Mouse (Mus musculus) MEL (cell line): ENCODE data around the gene Chka.

Experiments used
- BHLHE40 ChIP-seq: IDR thresholded peaks from 2 replicates; pipeline ENCODE4 v1.6.1; 2012; ENCODE audit warnings: low read depth, mild to moderate bottlenecking, inconsistent platforms, low read length, improper control_type of control experiment, borderline replicate concordance
- CHD1 ChIP-seq: IDR thresholded peaks from 2 replicates; pipeline ENCODE4 v1.6.1; 2012; ENCODE audit warnings: low read depth, mild to moderate bottlenecking, inconsistent platforms, low read length, improper control_type of control experiment
- CTCF ChIP-seq, 3 experiments: IDR thresholded peaks in 2 of 3; conservative IDR thresholded peaks in 1 of 3; 2 replicates each; pipeline ENCODE4 v1.5.1; 2011 to 2012; ENCODE audit warnings: low read length in 3 of 3, low read depth in 2 of 3, mild to moderate bottlenecking in 2 of 3, improper control_type of control experiment in 1 of 3, inconsistent platforms in 1 of 3, mixed read lengths in 1 of 3, moderate library complexity in 1 of 3; ENCODE audit not compliant: control insufficient read depth in 1 of 3, insufficient read depth in 1 of 3, poor library complexity in 1 of 3, severe bottlenecking in 1 of 3
- HCFC1 ChIP-seq: IDR thresholded peaks from 2 replicates; pipeline ENCODE4 v1.6.1; 2012; ENCODE audit warnings: low read depth, mild to moderate bottlenecking, inconsistent platforms, low read length, improper control_type of control experiment, moderate library complexity
- MEF2A ChIP-seq: IDR thresholded peaks from 2 replicates; pipeline ENCODE4 v1.6.1; 2014; ENCODE audit warnings: low read depth, mild to moderate bottlenecking, inconsistent platforms, low read length, improper control_type of control experiment; ENCODE audit not compliant: poor library complexity, insufficient replicate concordance, severe bottlenecking; ENCODE audit errors: extremely low read depth
- MYC ChIP-seq: IDR thresholded peaks from 2 replicates; pipeline ENCODE4 v1.6.1; 2011; ENCODE audit warnings: low read depth, mild to moderate bottlenecking, low read length, improper control_type of control experiment, moderate library complexity
- POLR2A ChIP-seq, 2 experiments: IDR thresholded peaks; 2 replicates each; pipeline ENCODE4 v1.6.1; 2011 to 2012; ENCODE audit warnings: low read length in 2 of 2, mild to moderate bottlenecking in 2 of 2, control low read depth in 1 of 2, improper control_type of control experiment in 1 of 2, low read depth in 1 of 2, moderate library complexity in 1 of 2; ENCODE audit not compliant: control insufficient read depth in 1 of 2, insufficient read depth in 1 of 2, poor library complexity in 1 of 2
- RAD21 ChIP-seq: IDR thresholded peaks from 2 replicates; pipeline ENCODE4 v1.6.1; 2011; ENCODE audit warnings: mild to moderate bottlenecking, low read depth, low read length, improper control_type of control experiment
- USF1 ChIP-seq: IDR thresholded peaks from 2 replicates; pipeline ENCODE4 v1.6.1; 2014; ENCODE audit warnings: low read depth, mild to moderate bottlenecking, inconsistent platforms, low read length, improper control_type of control experiment, moderate library complexity
- USF2 ChIP-seq, 2 experiments: IDR thresholded peaks; 2 replicates each; pipeline ENCODE4 v1.6.1; 2011 to 2012; ENCODE audit warnings: improper control_type of control experiment in 2 of 2, low read length in 2 of 2, borderline replicate concordance in 1 of 2, inconsistent platforms in 1 of 2, low read depth in 1 of 2, mild to moderate bottlenecking in 1 of 2; ENCODE audit not compliant: insufficient read depth in 1 of 2

- TF ChIP-seq USF1 (no peak), RAD21 (no peak), BHLHE40 (no peak), USF2 (IDR thresholded peaks at IDR 0.05; ENCODE audit: borderline replicate concordance in 1 of 2, insufficient read depth in 1 of 2, low read depth in 1 of 2, low read length in 2 of 2) (no peak), HCFC1 (no peak), MYC (no peak), POLR2A (IDR thresholded peaks at IDR 0.05; ENCODE audit: control insufficient read depth in 1 of 2, insufficient read depth in 1 of 2, low read depth in 1 of 2, low read length in 2 of 2, poor library complexity in 1 of 2) (no peak), MEF2A (no peak), CTCF (IDR thresholded peaks at IDR 0.05 in 2 of 3, conservative IDR thresholded peaks at IDR 0.05 in 1 of 3; ENCODE audit: control insufficient read depth in 1 of 3, insufficient read depth in 1 of 3, low read depth in 2 of 3, low read length in 3 of 3, poor library complexity in 1 of 3, severe bottlenecking in 1 of 3) (no peak), CHD1 (no peak)
These were observed 17.3 kb upstream of the Chka start for GRCm38 (mm10) chr19:3834301-3834700.
